Mouse (Mus musculus): ENCODE data around the gene Utp4. TPM values are rescaled to one million over a fixed set of nuclear protein-coding genes. Genes with fewer than 3 reads are reported as not detected.

Gene Utp4
- polyA plus RNA-seq, 1 experiment from 2014 or later: 59.2 TPM

GRCm38 (mm10) chr8:106962322-106962721 lies 68.9 kb downstream of the Utp4 start:
- no peaks in the 10 kb centered on the region for H3K36me3 ChIP-seq (ENCODE audit: insufficient read depth, low read length)
- WGBS: 82% methylated on average over 3 of the region's 3 CpGs
- ATAC-seq (replicated peaks; ENCODE audit: low FRiP score, low read depth) (no peak), DNase-seq (ENCODE audit: low spot score) (peak; percentile 51)
- H3K9ac ChIP-seq (ENCODE audit: low read depth, low read length): no peak overlapping the region
- no peak overlapping the region for H3K27ac ChIP-seq
- H3K4me1 ChIP-seq (replicated peaks; ENCODE audit: insufficient read depth, low read length): no peaks in the 10 kb centered on the region
- H3K4me2 ChIP-seq (ENCODE audit: low read length): no peak overlapping the region
- no peaks in the 10 kb centered on the region for H3K27me3 ChIP-seq (ENCODE audit: insufficient read depth, low read length)
- no peak overlapping the region for H3K4me3 ChIP-seq (replicated peaks; ENCODE audit: low read depth, low read length)
- no peak for TF ChIP-seq CTCF (IDR thresholded peaks at IDR 0.05; ENCODE audit: low read depth)
- H3K9me3 ChIP-seq (replicated peaks; ENCODE audit: low read length): no peaks in the 10 kb centered on the region

DNA sequence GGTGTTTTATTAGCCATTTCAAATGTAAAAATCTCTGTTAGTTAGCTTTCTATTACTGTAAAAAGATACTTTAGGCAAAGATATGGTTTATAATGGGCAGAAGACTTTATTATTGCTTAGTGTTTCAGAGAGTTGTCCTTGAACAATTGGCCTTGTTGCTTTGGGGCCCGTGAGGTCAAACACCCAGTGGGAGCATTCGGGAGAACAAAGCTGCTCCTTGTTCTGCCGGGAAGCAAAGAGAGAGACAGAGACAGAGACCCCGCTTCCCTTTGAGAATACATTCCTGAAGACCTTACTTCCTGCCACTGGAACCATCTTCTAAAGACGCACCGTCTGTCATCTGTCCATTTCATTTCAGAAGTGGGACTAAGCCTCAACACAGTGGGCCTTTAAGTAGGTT lies 69.9 kb downstream of the Utp4 start:
- WGBS: 76% methylated on average over 6 of the region's 6 CpGs

DNA sequence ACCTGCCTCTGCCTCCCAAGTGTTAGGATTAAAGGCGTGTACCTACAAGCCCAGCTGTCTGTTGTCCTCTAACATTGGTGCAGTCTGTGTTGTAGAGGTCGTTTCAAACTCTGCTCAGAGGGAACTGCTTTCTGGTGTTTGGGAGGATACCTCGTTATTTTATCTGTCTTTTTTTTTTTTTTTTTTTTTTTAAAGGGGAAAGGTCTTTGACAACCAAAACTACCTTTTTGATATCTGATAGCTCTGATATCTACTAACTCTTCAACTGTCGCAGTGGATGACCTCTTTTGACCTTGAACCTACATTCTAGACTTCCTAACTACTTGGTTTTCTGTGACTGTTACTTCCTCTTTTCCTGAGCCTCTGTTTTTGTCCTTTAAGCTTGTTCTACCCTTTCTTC lies 71.1 kb downstream of the Utp4 start:
- Histone ChIP-seq H3K36me3 (ENCODE audit: insufficient read depth, low read length) (no peaks in the 10 kb centered on the region), H3K4me1 (replicated peaks; ENCODE audit: insufficient read depth, low read length) (no peaks in the 10 kb centered on the region), H3K27me3 (ENCODE audit: insufficient read depth, low read length) (no peaks in the 10 kb centered on the region), H3K9me3 (replicated peaks; ENCODE audit: low read length) (no peaks in the 10 kb centered on the region), H3K27ac (no peak overlapping the region), H3K9ac (ENCODE audit: low read depth, low read length) (no peak overlapping the region), H3K4me3 (replicated peaks; ENCODE audit: low read depth, low read length) (no peak overlapping the region), H3K4me2 (ENCODE audit: low read length) (no peak overlapping the region)
- WGBS: 37% methylated on average over 4 of the region's 4 CpGs
- no peak for TF ChIP-seq CTCF (IDR thresholded peaks at IDR 0.05; ENCODE audit: low read depth)
- ATAC-seq (replicated peaks; ENCODE audit: low FRiP score, low read depth): no peak
- DNase-seq (ENCODE audit: low spot score): no peak

More for the DNA sequence above, 69.9 kb downstream of the Utp4 start:
- Histone ChIP-seq H3K9me3 (replicated peaks; ENCODE audit: low read length) (no peaks in the 10 kb centered on the region), H3K4me1 (replicated peaks; ENCODE audit: insufficient read depth, low read length) (no peaks in the 10 kb centered on the region), H3K4me3 (replicated peaks; ENCODE audit: low read depth, low read length) (no peak overlapping the region), H3K27me3 (ENCODE audit: insufficient read depth, low read length) (no peaks in the 10 kb centered on the region), H3K36me3 (ENCODE audit: insufficient read depth, low read length) (no peaks in the 10 kb centered on the region), H3K4me2 (ENCODE audit: low read length) (no peak overlapping the region), H3K9ac (ENCODE audit: low read depth, low read length) (no peak overlapping the region), H3K27ac (no peak overlapping the region)
- TF ChIP-seq CTCF (IDR thresholded peaks at IDR 0.05; ENCODE audit: low read depth): no peak
- ATAC-seq (replicated peaks; ENCODE audit: low FRiP score, low read depth) (no peak), DNase-seq (ENCODE audit: low spot score) (no peak)

DNA sequence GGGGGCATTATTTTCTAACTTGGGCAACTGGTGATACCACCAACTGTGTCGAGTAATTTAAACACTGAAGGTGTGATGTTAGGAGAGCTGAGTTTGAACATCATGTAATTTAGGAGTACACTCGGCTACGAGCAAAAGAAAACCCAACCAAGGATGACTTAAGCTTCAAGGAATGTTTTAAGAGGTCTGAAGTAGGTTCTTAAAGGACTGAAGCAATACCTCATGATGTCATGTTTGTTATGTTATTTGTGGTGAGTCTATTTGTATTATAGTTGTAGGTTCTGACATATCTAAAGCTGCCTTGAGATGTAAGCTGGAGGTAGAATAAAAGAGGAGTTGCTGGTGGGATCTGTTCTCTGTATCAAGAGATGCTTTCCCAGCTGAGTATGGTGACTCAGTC lies 76.5 kb downstream of the Utp4 start:
- Histone ChIP-seq H3K27ac (no peak overlapping the region), H3K4me2 (ENCODE audit: low read length) (no peak overlapping the region), H3K9me3 (replicated peaks; ENCODE audit: low read length) (no peaks in the 10 kb centered on the region), H3K4me1 (replicated peaks; ENCODE audit: insufficient read depth, low read length) (no peaks in the 10 kb centered on the region), H3K9ac (ENCODE audit: low read depth, low read length) (no peak overlapping the region), H3K4me3 (replicated peaks; ENCODE audit: low read depth, low read length) (no peak overlapping the region), H3K27me3 (ENCODE audit: insufficient read depth, low read length) (no peaks in the 10 kb centered on the region), H3K36me3 (ENCODE audit: insufficient read depth, low read length) (no peaks in the 10 kb centered on the region)
- 65% methylated on average over 3 of the region's 3 CpGs for WGBS
- TF ChIP-seq CTCF (IDR thresholded peaks at IDR 0.05; ENCODE audit: low read depth): no peak
- DNase-seq (ENCODE audit: low spot score) (no peak), ATAC-seq (replicated peaks; ENCODE audit: low FRiP score, low read depth) (no peak)

DNA sequence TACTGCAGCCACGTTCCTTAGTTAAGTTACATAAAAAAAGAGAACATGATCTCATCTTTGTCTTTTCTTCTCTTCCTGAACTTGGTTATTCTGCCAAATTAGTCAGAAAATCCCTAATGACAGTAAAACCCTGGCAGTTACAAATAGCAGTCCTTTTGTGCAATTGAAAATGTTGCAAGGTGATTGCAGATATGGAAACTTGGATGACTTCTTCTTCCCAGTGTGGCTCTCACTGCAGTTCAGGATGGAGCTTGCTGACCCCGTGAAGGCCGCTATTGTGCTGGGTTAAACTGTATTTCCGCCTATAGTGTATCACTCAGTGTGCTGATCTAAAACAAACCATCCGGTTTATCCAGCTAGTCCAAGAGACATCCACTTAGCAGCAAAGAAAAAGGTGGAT lies 78.5 kb downstream of the Utp4 start:
- Histone ChIP-seq H3K36me3 (ENCODE audit: insufficient read depth, low read length) (no peaks in the 10 kb centered on the region), H3K9ac (ENCODE audit: low read depth, low read length) (no peak overlapping the region), H3K27ac (0 out of 2 replicates have a peak overlapping the region, but pooled peaks have one; percentile 37), H3K27me3 (ENCODE audit: insufficient read depth, low read length) (no peaks in the 10 kb centered on the region), H3K4me2 (ENCODE audit: low read length) (no peak overlapping the region), H3K4me1 (replicated peaks; ENCODE audit: insufficient read depth, low read length) (no peaks in the 10 kb centered on the region), H3K9me3 (replicated peaks; ENCODE audit: low read length) (no peaks in the 10 kb centered on the region), H3K4me3 (replicated peaks; ENCODE audit: low read depth, low read length) (no peak overlapping the region)
- no peak for ATAC-seq (replicated peaks; ENCODE audit: low FRiP score, low read depth)
- WGBS: 57% methylated on average over 5 of the region's 5 CpGs
- peak; percentile 53 for DNase-seq (ENCODE audit: low spot score)
- TF ChIP-seq CTCF (IDR thresholded peaks at IDR 0.05; ENCODE audit: low read depth): no peak

Other genes starting within 250 kb of the Utp4 start
- gene Tango6, start 210.6 kb upstream of the Utp4 start, polyA plus RNA-seq (2015; fragmentation: Nextera tagmentation; extraction: Ambion mirVana): 6.4 and 7.7 TPM in 2 replicates
- gene Has3, start 23.4 kb upstream of the Utp4 start, polyA plus RNA-seq (2015; fragmentation: Nextera tagmentation; extraction: Ambion mirVana): 0.41 and 0.54 TPM in 2 replicates
- gene Sntb2, start 42.1 kb downstream of the Utp4 start, polyA plus RNA-seq (2015; fragmentation: Nextera tagmentation; extraction: Ambion mirVana): 10.1 and 10.5 TPM in 2 replicates
- 59.6 and 65.2 TPM in 2 replicates for gene Vps4a, start 137.6 kb downstream of the Utp4 start, polyA plus RNA-seq (2015; fragmentation: Nextera tagmentation; extraction: Ambion mirVana)
- 49.3 and 51.6 TPM in 2 replicates for gene Pdf, start 155.0 kb downstream of the Utp4 start, polyA plus RNA-seq (2015; fragmentation: Nextera tagmentation; extraction: Ambion mirVana)
- 32.3 and 33.1 TPM in 2 replicates for gene Cog8, start 163.1 kb downstream of the Utp4 start, polyA plus RNA-seq (2015; fragmentation: Nextera tagmentation; extraction: Ambion mirVana)
- gene Nip7, start 163.2 kb downstream of the Utp4 start, polyA plus RNA-seq (2015; fragmentation: Nextera tagmentation; extraction: Ambion mirVana): 79.3 and 80.7 TPM in 2 replicates
- gene Tmed6, start 172.0 kb downstream of the Utp4 start, polyA plus RNA-seq (2015; fragmentation: Nextera tagmentation; extraction: Ambion mirVana): 52.9 and 55.6 TPM in 2 replicates
- 17.4 and 18.2 TPM in 2 replicates for gene Terf2, start 202.9 kb downstream of the Utp4 start, polyA plus RNA-seq (2015; fragmentation: Nextera tagmentation; extraction: Ambion mirVana)